Mouse (Mus musculus): Measurements from ENCODE around the gene Mrpl47. TPM values are rescaled to one million over a fixed set of nuclear protein-coding genes. Genes with fewer than 3 reads are reported as not detected.
A peak's percentile ranks its signal among the peaks of the same experiment; 100 is the strongest.
"Not testable (repeated sequence)": the region's sequence is repeated elsewhere in the genome, so short reads cannot be mapped to it uniquely, and the experiment has no call there.

Gene Mrpl47
- polyA plus RNA-seq, 1 experiment from 2014 or later, result 42.7 TPM

DNA sequence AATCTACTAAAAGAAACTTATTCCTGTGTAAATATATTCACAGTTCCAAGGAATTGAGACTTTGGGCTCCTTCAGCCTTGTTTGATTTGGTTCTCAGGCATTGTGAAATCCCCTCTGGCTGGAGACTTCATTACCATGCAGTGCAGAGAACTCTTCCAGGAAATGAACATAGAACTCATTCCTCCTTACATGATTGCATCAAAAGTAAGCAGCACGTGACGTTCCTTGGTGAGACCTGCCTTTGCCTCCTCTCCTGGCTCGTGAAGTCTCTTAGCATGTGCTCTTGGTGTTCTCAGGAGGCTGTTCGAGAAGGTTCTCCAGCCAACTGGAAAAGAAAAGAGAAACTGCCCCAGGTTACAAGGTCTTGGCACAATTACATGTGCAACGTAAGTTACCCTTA lies 19.1 kb downstream of the Mrpl47 start:
- no peak for ATAC-seq (ENCODE audit: insufficient number of reproducible peaks, low FRiP score, low TSS enrichment, low read depth)
- Histone ChIP-seq H3K9me3 (ENCODE audit: control insufficient read depth, low read length) (no peaks in the 10 kb centered on the region), H3K4me1 (ENCODE audit: control insufficient read depth, insufficient read depth, low read length) (no peaks in the 10 kb centered on the region), H3K4me3 (ENCODE audit: low read depth, low read length) (no peak overlapping the region), H3K27me3 (ENCODE audit: control insufficient read depth, insufficient read depth, low read length) (no peaks in the 10 kb centered on the region), H3K9ac (ENCODE audit: low read length) (no peak overlapping the region), H3K27ac (replicated peaks; ENCODE audit: low read depth, low read length) (no peak overlapping the region), H3K36me3 (ENCODE audit: control insufficient read depth, insufficient read depth, low read length) (peaks cover 25% of the 10 kb centered on the region), H3K4me2 (ENCODE audit: low read depth, severe bottlenecking) (no peak overlapping the region)
- WGBS, result 94% methylated on average over 5 of the region's 5 CpGs
- DNase-seq (ENCODE audit: low spot score), result no peak

DNA sequence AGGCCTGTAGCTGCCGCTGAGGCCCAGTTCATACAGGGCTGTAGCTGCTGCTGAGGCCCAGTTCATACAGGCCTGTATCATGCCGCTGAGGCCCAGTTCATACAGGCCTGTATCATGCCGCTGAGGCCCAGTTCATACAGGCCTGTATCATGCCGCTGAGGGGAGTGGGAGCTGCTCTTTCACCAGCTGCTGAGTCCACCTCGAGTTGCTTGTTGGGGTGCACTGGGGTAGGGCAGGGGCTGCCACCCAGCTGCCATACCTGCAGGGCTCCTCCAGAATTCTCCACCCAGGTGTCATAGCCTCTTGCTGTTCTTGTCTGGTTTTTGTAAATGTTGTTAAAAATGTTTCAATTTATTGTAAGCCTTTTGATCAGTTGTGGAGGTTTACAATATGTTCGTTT lies 20.0 kb downstream of the Mrpl47 start:
- H3K36me3 ChIP-seq (ENCODE audit: control insufficient read depth, insufficient read depth, low read length), result peaks cover 25% of the 10 kb centered on the region
- not testable (repeated sequence) for H3K9me3 ChIP-seq (ENCODE audit: control insufficient read depth, low read length); H3K4me2 ChIP-seq (ENCODE audit: low read depth, severe bottlenecking); DNase-seq (ENCODE audit: low spot score); H3K27ac ChIP-seq (replicated peaks; ENCODE audit: low read depth, low read length); H3K9ac ChIP-seq (ENCODE audit: low read length); H3K4me3 ChIP-seq (ENCODE audit: low read depth, low read length); H3K27me3 ChIP-seq (ENCODE audit: control insufficient read depth, insufficient read depth, low read length); H3K4me1 ChIP-seq (ENCODE audit: control insufficient read depth, insufficient read depth, low read length); ATAC-seq (ENCODE audit: insufficient number of reproducible peaks, low FRiP score, low TSS enrichment, low read depth)
- 95% methylated on average over 6 of the region's 6 CpGs for WGBS

DNA sequence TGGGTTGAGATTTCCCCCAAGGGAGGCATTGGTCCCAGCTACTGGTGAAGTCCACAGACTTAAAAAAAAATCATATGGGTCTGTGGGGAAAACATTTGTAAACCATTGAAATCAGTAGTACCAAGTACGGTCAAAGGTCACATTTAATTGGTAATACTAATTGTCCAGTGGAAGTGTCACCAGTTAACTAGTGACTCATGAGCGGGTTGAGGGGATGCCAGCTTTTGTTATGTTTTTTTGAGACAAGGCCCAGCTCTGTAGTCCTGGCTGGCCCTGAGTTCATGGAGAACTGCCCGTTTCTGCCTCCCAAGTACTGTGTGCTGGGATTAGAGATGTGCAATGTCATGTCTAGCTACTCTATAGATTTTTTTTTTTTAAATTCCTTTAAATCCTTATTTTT lies 23.7 kb downstream of the Mrpl47 start:
- DNase-seq (ENCODE audit: low spot score) (no peak), ATAC-seq (ENCODE audit: insufficient number of reproducible peaks, low FRiP score, low TSS enrichment, low read depth) (no peak)
- Histone ChIP-seq H3K4me3 (ENCODE audit: low read depth, low read length) (no peak overlapping the region), H3K4me2 (ENCODE audit: low read depth, severe bottlenecking) (no peak overlapping the region), H3K9ac (ENCODE audit: low read length) (no peak overlapping the region), H3K27ac (replicated peaks; ENCODE audit: low read depth, low read length) (no peak overlapping the region), H3K27me3 (ENCODE audit: control insufficient read depth, insufficient read depth, low read length) (no peaks in the 10 kb centered on the region), H3K36me3 (ENCODE audit: control insufficient read depth, insufficient read depth, low read length) (peaks cover 18% of the 10 kb centered on the region), H3K9me3 (ENCODE audit: control insufficient read depth, low read length) (no peaks in the 10 kb centered on the region), H3K4me1 (ENCODE audit: control insufficient read depth, insufficient read depth, low read length) (no peaks in the 10 kb centered on the region)
- 92% methylated on average over 3 of the region's 3 CpGs for WGBS

DNA sequence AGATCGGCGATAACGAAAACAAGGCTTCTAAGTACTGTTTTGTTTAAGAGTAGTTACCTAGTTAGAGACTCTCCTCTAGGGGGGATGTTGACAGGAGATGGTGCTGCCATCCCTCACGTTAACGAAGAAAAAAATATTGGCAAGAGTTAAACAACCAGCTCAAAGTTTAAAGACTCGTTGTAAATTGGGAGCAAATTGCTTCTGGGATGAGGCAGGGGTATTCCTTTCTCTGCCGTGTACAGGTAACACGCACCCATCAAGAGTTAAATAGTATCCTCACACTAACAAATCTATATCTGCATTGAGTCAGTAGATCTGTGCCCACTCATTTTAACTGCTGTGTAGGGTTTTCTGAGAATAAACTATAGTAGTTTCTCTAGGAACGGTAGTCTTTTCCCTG lies 28.0 kb downstream of the Mrpl47 start:
- no peak for ATAC-seq (ENCODE audit: insufficient number of reproducible peaks, low FRiP score, low TSS enrichment, low read depth)
- 8% methylated on average over 9 of the region's 9 CpGs for WGBS
- Histone ChIP-seq H3K9ac (ENCODE audit: low read length) (peak overlapping the region; percentile 92), H3K4me2 (ENCODE audit: low read depth, severe bottlenecking) (peak overlapping the region; percentile 71), H3K27me3 (ENCODE audit: control insufficient read depth, insufficient read depth, low read length) (no peaks in the 10 kb centered on the region), H3K4me1 (ENCODE audit: control insufficient read depth, insufficient read depth, low read length) (no peaks in the 10 kb centered on the region), H3K9me3 (ENCODE audit: control insufficient read depth, low read length) (no peaks in the 10 kb centered on the region), H3K4me3 (ENCODE audit: low read depth, low read length) (peak overlapping the region; percentile 97), H3K36me3 (ENCODE audit: control insufficient read depth, insufficient read depth, low read length) (peaks cover 6% of the 10 kb centered on the region; the same call in 1 of the 2 replicates), H3K27ac (replicated peaks; ENCODE audit: low read depth, low read length) (no peak overlapping the region; the same call in 1 of the 2 replicates)
- DNase-seq (ENCODE audit: low spot score), result no peak

DNA sequence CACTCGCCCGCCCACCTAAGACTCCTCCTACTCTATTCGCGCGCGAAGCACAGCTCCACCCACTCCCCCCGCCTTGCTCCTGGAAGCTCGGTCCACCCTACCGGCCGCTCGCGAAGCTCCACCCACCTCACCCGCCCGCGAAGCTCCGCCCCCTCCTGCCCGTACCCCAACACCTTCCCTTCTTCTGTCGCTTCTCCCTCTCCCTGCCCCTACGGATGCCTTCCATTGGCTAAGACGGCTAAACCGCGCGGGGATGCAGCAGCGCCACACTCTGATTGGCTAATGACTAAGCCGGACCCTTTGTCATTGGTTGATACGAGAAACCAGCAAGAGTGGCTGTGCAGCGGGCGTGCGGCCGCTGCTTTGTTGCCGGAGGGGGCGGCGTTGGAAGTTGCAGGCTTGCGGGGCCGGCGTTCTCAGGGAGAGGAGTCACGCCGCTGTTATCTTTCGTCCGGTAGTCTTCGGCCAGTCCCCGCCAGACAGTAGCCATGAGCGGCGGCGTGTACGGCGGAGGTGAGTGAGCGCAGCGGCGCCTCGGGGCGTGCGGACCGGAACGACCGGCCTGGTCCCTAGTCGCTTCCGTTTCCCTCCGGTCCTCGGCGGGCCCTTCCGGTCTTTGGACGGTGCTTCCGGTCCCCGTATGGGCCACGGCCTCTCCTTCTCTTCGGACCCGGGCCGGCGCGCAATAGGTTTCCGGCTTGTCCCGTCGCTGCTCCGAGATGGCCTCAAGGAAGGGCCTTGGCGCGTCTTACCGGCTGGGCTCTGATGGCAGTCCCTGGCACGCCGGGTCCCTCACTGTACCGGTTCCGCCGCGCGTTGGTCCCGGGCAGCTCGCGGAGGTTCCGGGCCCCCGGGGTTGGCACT lies 28.8 kb downstream of the Mrpl47 start:
- H3K9ac ChIP-seq (ENCODE audit: low read length), result peak overlapping the region; percentile 92
- peak overlapping the region; percentile 71 for H3K4me2 ChIP-seq (ENCODE audit: low read depth, severe bottlenecking)
- WGBS, result under 1% methylated on average over 90 of the region's 90 CpGs
- H3K27ac ChIP-seq (replicated peaks; ENCODE audit: low read depth, low read length), result peak overlapping the region; percentile 81
- ATAC-seq (ENCODE audit: insufficient number of reproducible peaks, low FRiP score, low TSS enrichment, low read depth) (peak; percentile 100), DNase-seq (ENCODE audit: low spot score) (peak; percentile 99)
- H3K27me3 ChIP-seq (ENCODE audit: control insufficient read depth, insufficient read depth, low read length), result no peaks in the 10 kb centered on the region
- peak overlapping the region; percentile 97 for H3K4me3 ChIP-seq (ENCODE audit: low read depth, low read length)
- H3K9me3 ChIP-seq (ENCODE audit: control insufficient read depth, low read length), result no peaks in the 10 kb centered on the region
- H3K4me1 ChIP-seq (ENCODE audit: control insufficient read depth, insufficient read depth, low read length), result no peaks in the 10 kb centered on the region
- H3K36me3 ChIP-seq (ENCODE audit: control insufficient read depth, insufficient read depth, low read length), result peaks cover 6% of the 10 kb centered on the region; the same call in 1 of the 2 replicates

DNA sequence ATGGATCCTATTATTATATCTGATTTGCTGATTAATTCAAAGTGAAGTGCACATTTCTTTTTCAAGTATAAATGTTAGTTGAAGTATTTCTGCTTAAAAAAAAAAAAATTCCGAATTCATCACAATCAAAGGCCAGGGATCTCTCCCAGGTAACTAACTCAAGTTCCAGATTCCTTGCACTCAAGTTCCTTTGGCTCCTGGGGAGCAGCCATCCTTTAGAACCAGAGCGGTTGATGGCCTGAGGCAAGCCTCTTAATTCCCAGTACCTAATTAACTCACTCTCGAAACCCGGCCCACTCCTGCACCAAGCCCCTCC lies 29.4 kb downstream of the Mrpl47 start:
- Histone ChIP-seq H3K4me1 (ENCODE audit: control insufficient read depth, insufficient read depth, low read length) (no peaks in the 10 kb centered on the region), H3K9me3 (ENCODE audit: control insufficient read depth, low read length) (no peaks in the 10 kb centered on the region), H3K4me3 (ENCODE audit: low read depth, low read length) (peak overlapping the region; percentile 97; the same call in 1 of the 2 replicates), H3K4me2 (ENCODE audit: low read depth, severe bottlenecking) (peak overlapping the region; percentile 28), H3K36me3 (ENCODE audit: control insufficient read depth, insufficient read depth, low read length) (peaks cover 3% of the 10 kb centered on the region; the same call in 1 of the 2 replicates), H3K27ac (replicated peaks; ENCODE audit: low read depth, low read length) (no peak overlapping the region), H3K9ac (ENCODE audit: low read length) (no peak overlapping the region), H3K27me3 (ENCODE audit: control insufficient read depth, insufficient read depth, low read length) (no peaks in the 10 kb centered on the region)
- DNase-seq (ENCODE audit: low spot score) (no peak), ATAC-seq (ENCODE audit: insufficient number of reproducible peaks, low FRiP score, low TSS enrichment, low read depth) (no peak)
- 2% methylated on average over 4 of the region's 4 CpGs for whole genome bisulfite sequencing

DNA sequence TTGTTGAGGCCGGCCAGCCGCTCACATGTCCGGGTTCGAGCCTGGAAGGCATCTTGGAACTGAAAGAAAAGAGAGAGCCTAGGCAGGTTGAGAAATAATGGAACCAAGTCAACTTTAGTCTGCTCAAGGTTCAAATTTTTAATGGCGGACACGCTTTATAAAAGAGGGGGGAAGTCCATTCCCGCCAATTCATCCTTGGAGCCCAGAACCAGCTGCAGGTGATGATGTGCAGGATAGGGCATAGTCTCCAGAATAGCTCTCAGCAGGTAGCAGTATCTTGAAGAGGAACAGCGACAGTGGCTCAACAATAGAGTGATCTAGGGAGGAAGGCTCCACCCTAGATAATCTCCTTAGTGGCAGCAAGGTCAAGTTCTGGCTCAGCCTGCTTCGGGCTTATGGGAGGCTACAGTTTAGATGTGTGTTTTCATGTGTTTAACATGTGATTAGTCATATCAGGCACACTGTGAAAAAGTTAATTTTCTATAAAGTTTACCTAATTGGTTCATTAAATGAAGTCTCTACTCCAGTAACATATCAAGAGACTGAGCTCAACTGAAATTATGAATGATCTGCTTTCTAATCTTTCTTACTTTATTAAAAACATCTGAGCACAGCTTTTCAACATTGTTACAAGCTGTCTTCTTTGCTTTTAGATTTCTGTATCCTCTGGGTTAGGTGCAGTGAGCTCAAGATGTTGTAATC lies 31.6 kb downstream of the Mrpl47 start, which contains the start of gene Actl6a:
Gene Actl6a, plus strand, starts transcription at position 652 of the 702 bp plus-strand sequence.
- H3K36me3 ChIP-seq (ENCODE audit: control insufficient read depth, insufficient read depth, low read length); H3K4me3 ChIP-seq (ENCODE audit: low read depth, low read length); ATAC-seq (ENCODE audit: insufficient number of reproducible peaks, low FRiP score, low TSS enrichment, low read depth); DNase-seq (ENCODE audit: low spot score); H3K27me3 ChIP-seq (ENCODE audit: control insufficient read depth, insufficient read depth, low read length); H3K9me3 ChIP-seq (ENCODE audit: control insufficient read depth, low read length); H3K9ac ChIP-seq (ENCODE audit: low read length); H3K4me1 ChIP-seq (ENCODE audit: control insufficient read depth, insufficient read depth, low read length); H3K27ac ChIP-seq (replicated peaks; ENCODE audit: low read depth, low read length); H3K4me2 ChIP-seq (ENCODE audit: low read depth, severe bottlenecking): not testable (repeated sequence)
- 84% methylated on average over 9 of the region's 9 CpGs for WGBS

DNA sequence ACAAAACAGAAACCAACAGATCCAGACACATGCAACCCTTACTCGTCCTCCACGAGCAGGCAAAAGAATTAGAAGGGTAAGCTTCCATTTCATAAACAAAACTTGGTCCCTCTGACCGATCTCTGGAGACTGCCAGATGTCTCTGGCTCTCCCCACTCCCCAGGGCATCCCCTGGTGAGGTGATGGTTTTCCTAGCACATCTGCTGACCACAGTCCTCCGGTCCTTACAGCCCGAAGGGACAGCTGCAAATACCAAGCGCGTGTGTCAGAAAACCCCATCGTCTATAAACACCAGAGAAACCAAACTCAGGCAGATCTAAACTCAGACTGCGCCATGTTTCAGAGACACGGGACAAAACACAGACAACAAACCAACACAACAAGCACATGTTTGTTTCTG lies 32.8 kb downstream of the Mrpl47 start:
- H3K4me3 ChIP-seq (ENCODE audit: low read depth, low read length); H3K9ac ChIP-seq (ENCODE audit: low read length); H3K4me2 ChIP-seq (ENCODE audit: low read depth, severe bottlenecking); DNase-seq (ENCODE audit: low spot score); H3K36me3 ChIP-seq (ENCODE audit: control insufficient read depth, insufficient read depth, low read length); H3K27ac ChIP-seq (replicated peaks; ENCODE audit: low read depth, low read length); H3K27me3 ChIP-seq (ENCODE audit: control insufficient read depth, insufficient read depth, low read length); H3K4me1 ChIP-seq (ENCODE audit: control insufficient read depth, insufficient read depth, low read length); ATAC-seq (ENCODE audit: insufficient number of reproducible peaks, low FRiP score, low TSS enrichment, low read depth); H3K9me3 ChIP-seq (ENCODE audit: control insufficient read depth, low read length): not testable (repeated sequence)
- WGBS, result 86% methylated on average over 10 of the region's 10 CpGs

Data from limb, embryonic 11.5 days (tissue).